Mouse (Mus musculus) stomach, postnatal 0 days (tissue): ENCODE measurements around the gene Tgfbr1.

Experiments
- CTCF ChIP-seq: IDR thresholded peaks from 2 replicates; pipeline ENCODE4 v1.5.1; 2016; ENCODE audit warnings: antibody characterized with exemption, low read depth, mild to moderate bottlenecking, moderate library complexity
- EP300 ChIP-seq: optimal IDR thresholded peaks from 2 replicates; pipeline ENCODE3; 2016; ENCODE audit warnings: antibody characterized with exemption

DNA sequence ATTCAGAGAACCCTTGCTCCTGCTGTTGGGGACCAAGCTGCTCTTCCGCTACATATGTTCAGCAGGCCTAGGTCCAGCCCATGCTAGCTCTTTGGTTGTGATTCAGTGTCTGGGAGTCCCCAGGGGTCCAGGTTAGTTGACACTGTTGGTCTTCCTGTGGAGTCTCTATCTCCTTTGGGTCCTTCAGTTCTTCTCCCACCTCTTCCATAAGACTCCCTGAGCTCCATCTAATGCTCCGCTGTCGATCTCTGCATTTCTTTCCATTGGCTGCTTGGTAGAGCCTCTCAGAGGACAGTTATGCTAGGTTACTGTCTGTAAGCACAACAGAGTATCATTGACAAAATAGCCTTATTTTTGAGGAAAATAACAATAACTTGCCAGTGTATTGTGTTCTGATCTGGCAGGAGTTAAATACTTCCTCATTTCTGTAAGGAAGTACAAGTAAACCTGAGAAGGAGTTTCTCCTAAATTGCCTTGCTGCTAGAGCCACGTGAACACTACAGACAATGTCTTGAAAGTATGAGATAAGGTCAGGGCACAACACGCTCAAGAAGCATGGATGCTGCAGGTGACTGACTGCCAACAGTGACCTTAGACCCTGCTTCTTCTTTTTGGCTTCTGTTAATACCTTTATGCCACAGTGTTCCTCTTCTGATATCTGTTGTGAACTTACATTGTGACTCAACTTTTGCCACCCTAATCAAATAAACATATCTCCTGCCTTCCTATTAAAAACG, 45.1 kb downstream of the Tgfbr1 start:
- TF ChIP-seq CTCF (no peak), EP300 (no peak)
